Mouse (Mus musculus) NIH3T3 (cell line): ENCODE measurements at regions not wholly inside any gene's neighbourhood (a gene's known extent, or its start where the extent isn't known, plus 50 kb on each side); places are given as distances from the start of the nearest gene placed in this dataset.

ENCODE experiments used
- DNase-seq: peaks from one replicate; pipeline ENCODE4 v3.0.0-alpha.2; 2012; ENCODE audit warnings: low read depth

GRCm38 (mm10) chr8:41485163-41485562, 68.3 kb upstream of the Frg1 start:
- DNase-seq: no peak

- no peak for DNase-seq
Observed at GRCm38 (mm10) chr8:41483297-41483696, 66.4 kb upstream of the Frg1 start.

GRCm38 (mm10) chr8:41472992-41473699, 56.3 kb upstream of the Frg1 start:
- DNase-seq: no peak

GRCm38 (mm10) chr8:41472233-41472632, 55.4 kb upstream of the Frg1 start:
- DNase-seq: no peak
